Mouse (Mus musculus) stomach, postnatal 0 days (tissue): ENCODE results near the gene Vmn2r2. TPM values are rescaled to one million over a fixed set of nuclear protein-coding genes. Genes with fewer than 3 reads are reported as not detected.

Experiments
- ATAC-seq: fragments of 200-750 bp; cut with Nextera tagmentation; 2 replicates; pipeline ENCODE4 v1.8.0; 2017; ENCODE audit not compliant: low FRiP score, low TSS enrichment
- DNase-seq: peaks from one replicate; pipeline ENCODE4 v3.0.0-alpha.2; 2016; ENCODE audit warnings: low spot score
- H3K27ac ChIP-seq: fragments of 300-500 bp; sonication (generic); replicated peaks from 2 replicates; pipeline ENCODE4 v1.5.1; 2014; ENCODE audit warnings: mild to moderate bottlenecking, control low read depth
- H3K27me3 ChIP-seq: fragments of 300-500 bp; sonication (generic); 2 replicates; pipeline ENCODE4 v1.6.1; 2014; ENCODE audit warnings: low read length; ENCODE audit not compliant: control insufficient read depth, insufficient read depth
- H3K36me3 ChIP-seq: fragments of 300-500 bp; sonication (generic); 2 replicates; pipeline ENCODE4 v1.6.1; 2014; ENCODE audit warnings: low read length, mixed read lengths; ENCODE audit not compliant: control insufficient read depth, insufficient read depth
- H3K4me1 ChIP-seq: fragments of 300-500 bp; sonication (generic); replicated peaks from 2 replicates; pipeline ENCODE4 v1.6.1; 2014; ENCODE audit warnings: antibody characterized with exemption; ENCODE audit not compliant: control insufficient read depth, insufficient read depth
- H3K4me2 ChIP-seq: fragments of 300-500 bp; sonication (generic); replicated peaks from 2 replicates; pipeline ENCODE4 v1.6.1; 2014; ENCODE audit warnings: low read depth, mild to moderate bottlenecking, control low read depth, moderate library complexity
- H3K4me3 ChIP-seq: fragments of 300-500 bp; sonication (generic); 2 replicates; pipeline ENCODE4 v1.5.1; 2014; ENCODE audit warnings: low read depth, low read length, control low read depth
- H3K9ac ChIP-seq: fragments of 300-500 bp; sonication (generic); 2 replicates; pipeline ENCODE4 v1.6.1; 2014; ENCODE audit warnings: mild to moderate bottlenecking, low read length, control low read depth, mixed read lengths
- H3K9me3 ChIP-seq: fragments of 300-500 bp; sonication (generic); 2 replicates; pipeline ENCODE4 v1.6.1; 2016; ENCODE audit warnings: low read length; ENCODE audit not compliant: control insufficient read depth
- CTCF ChIP-seq: IDR thresholded peaks from 2 replicates; pipeline ENCODE4 v1.5.1; 2016; ENCODE audit warnings: antibody characterized with exemption, low read depth, mild to moderate bottlenecking, moderate library complexity
- EP300 ChIP-seq: optimal IDR thresholded peaks from 2 replicates; pipeline ENCODE3; 2016; ENCODE audit warnings: antibody characterized with exemption
- WGBS: fragments of 180-500 bp; shearing (Covaris S2); extraction: QIAGEN DNeasy Blood & Tissue Kit; methylation state at CpG from one replicate; pipeline ENCODE4 v1.1.7; 2014; 5-methylcytosine and 5-hydroxymethylcytosine counted together
- polyA plus RNA-seq: library from polyadenylated mRNA; unstranded; fragments of >200 nt; fragmentation: Nextera tagmentation; extraction: Ambion mirVana; gene quantifications from 2 replicates; pipeline ENCODE4 v1.2.1, GENCODE M21; 2015

Vmn2r2 gene
- not detected in 2 replicates for polyA plus RNA-seq

- TF ChIP-seq CTCF (no peak), EP300 (no peak)
- DNase-seq (no peak), ATAC-seq (no peak)
- Histone ChIP-seq H3K36me3 (no peaks in the 10 kb centered on the region), H3K4me2 (no peak within 1 kb of the TSS), H3K4me3 (no peak within 1 kb of the TSS), H3K4me1 (no peaks in the 10 kb centered on the region), H3K27me3 (no peaks in the 10 kb centered on the region), H3K27ac (no peak within 1 kb of the TSS), H3K9me3 (no peaks in the 10 kb centered on the region), H3K9ac (no peak within 1 kb of the TSS)
- WGBS = 85% methylated on average over 2 of the region's 2 CpGs
Observed at GRCm38 (mm10) chr3:64141878-64142508, at the start of gene Vmn2r2. Gene Vmn2r2 (minus strand): TSS chr3:64141928.

GRCm38 (mm10) chr3:64113352-64114046 lies 28.2 kb downstream of the Vmn2r2 start:
- no peaks in the 10 kb centered on the region for H3K36me3 ChIP-seq
- H3K9ac ChIP-seq = no peak overlapping the region
- DNase-seq (no peak), ATAC-seq (no peak)
- no peaks in the 10 kb centered on the region for H3K4me1 ChIP-seq
- no peaks in the 10 kb centered on the region for H3K27me3 ChIP-seq
- WGBS = 75% methylated on average over 11 of the region's 11 CpGs
- TF ChIP-seq EP300 (no peak), CTCF (no peak)
- no peaks in the 10 kb centered on the region for H3K9me3 ChIP-seq
- H3K4me3 ChIP-seq = no peak overlapping the region
- H3K27ac ChIP-seq = no peak overlapping the region
- H3K4me2 ChIP-seq = no peak overlapping the region

GRCm38 (mm10) chr3:64112707-64113106 lies 29.0 kb downstream of the Vmn2r2 start:
- 85% methylated on average over 1 of the region's 1 CpGs for WGBS
- ATAC-seq = no peak

GRCm38 (mm10) chr3:64081247-64081646 lies 60.5 kb downstream of the Vmn2r2 start, which contains the start of gene Vmn2r1:
Gene Vmn2r1 (plus strand): TSS chr3:64081547.
- no peak for ATAC-seq
- H3K9ac ChIP-seq = no peak within 1 kb of the TSS
- 75% methylated on average over 4 of the region's 4 CpGs for WGBS
- no peak within 1 kb of the TSS for H3K4me2 ChIP-seq
- DNase-seq = no peak
- no peak within 1 kb of the TSS for H3K4me3 ChIP-seq
- H3K27ac ChIP-seq = no peak within 1 kb of the TSS
- no peaks in the 10 kb centered on the region for H3K4me1 ChIP-seq
- no peaks in the 10 kb centered on the region for H3K27me3 ChIP-seq
- no peaks in the 10 kb centered on the region for H3K9me3 ChIP-seq
- TF ChIP-seq EP300 = no peak
- TF ChIP-seq CTCF = no peak
- H3K36me3 ChIP-seq = no peaks in the 10 kb centered on the region

More at GRCm38 (mm10) chr3:64112707-64113106, 29.0 kb downstream of the Vmn2r2 start:
- no peak overlapping the region for H3K9ac ChIP-seq
- no peaks in the 10 kb centered on the region for H3K36me3 ChIP-seq
- no peaks in the 10 kb centered on the region for H3K27me3 ChIP-seq
- no peaks in the 10 kb centered on the region for H3K9me3 ChIP-seq
- H3K27ac ChIP-seq = no peak overlapping the region
- H3K4me3 ChIP-seq = no peak overlapping the region
- no peak for TF ChIP-seq CTCF
- no peak for DNase-seq
- H3K4me2 ChIP-seq = no peak overlapping the region
- no peaks in the 10 kb centered on the region for H3K4me1 ChIP-seq

Other genes starting within 250 kb of the Vmn2r2 start
- 1.7 TPM in 2 replicates for gene Plch1, start 242.5 kb downstream of the Vmn2r2 start, polyA plus RNA-seq
- 6.3 and 6.9 TPM in 2 replicates for gene E130311K13Rik, start 212.5 kb downstream of the Vmn2r2 start, polyA plus RNA-seq
- gene Slc33a1, start 177.2 kb downstream of the Vmn2r2 start, polyA plus RNA-seq = 24.6 and 25.4 TPM in 2 replicates
- 16.2 and 16.3 TPM in 2 replicates for gene Gmps, start 165.8 kb downstream of the Vmn2r2 start, polyA plus RNA-seq
- gene Vmn2r1, start 60.4 kb downstream of the Vmn2r2 start, polyA plus RNA-seq = 0.05 and 0.06 TPM in 2 replicates
- gene Vmn2r3, start 147.8 kb upstream of the Vmn2r2 start, polyA plus RNA-seq = 0.01 TPM in 1 of 2 replicates, not detected in the other